Mouse (Mus musculus): ENCODE results near the gene Anxa1.

DNA sequence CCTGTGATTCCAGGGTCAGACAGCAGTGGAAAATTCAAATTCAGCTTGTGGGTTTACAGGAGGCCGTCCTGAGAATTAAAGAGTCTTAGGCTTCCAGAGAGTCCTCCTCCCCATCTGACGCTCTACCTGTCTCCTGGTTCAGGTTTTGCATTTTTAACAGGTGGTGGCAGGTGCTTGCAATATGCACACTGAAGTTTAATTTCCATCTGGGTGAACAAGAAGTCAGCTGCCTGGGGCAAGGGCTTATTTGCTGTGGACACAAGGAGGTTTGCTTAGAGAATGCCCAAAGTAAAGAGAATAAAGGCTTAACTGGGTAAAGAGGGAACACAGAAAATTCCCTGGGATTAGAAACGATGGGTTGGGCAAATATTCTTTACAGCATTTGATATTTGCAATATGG, 11.2 kb upstream of the Anxa1 start:
- TF ChIP-seq CTCF (conservative IDR thresholded peaks at IDR 0.05; ENCODE audit: low read length) (no peak), POU5F1 (IDR thresholded peaks at IDR 0.05; ENCODE audit: borderline replicate concordance, low read length) (no peak)

All from E14TG2a.4 (cell line).